Mouse (Mus musculus) forebrain, embryonic 14.5 days (tissue): ENCODE measurements at regions not wholly inside any gene's neighbourhood (a gene's known extent, or its start where the extent isn't known, plus 50 kb on each side); places are given as distances from the start of the nearest gene placed in this dataset.

Experiments used
- ATAC-seq: fragments of 200-750 bp; cut with Nextera tagmentation; 2 replicates; pipeline ENCODE4 v1.8.0; 2017; ENCODE audit warnings: mild to moderate bottlenecking, moderate library complexity
- DNase-seq: peaks from one replicate; pipeline ENCODE4 v3.0.0-alpha.2; 2015; ENCODE audit warnings: low spot score
- H3K27ac ChIP-seq: fragments of 300-500 bp; sonication (generic); 2 replicates; pipeline ENCODE4 v1.5.1; 2014; ENCODE audit warnings: low read depth, mild to moderate bottlenecking, control low read depth, low read length, moderate library complexity
- H3K27me3 ChIP-seq: fragments of 300-500 bp; sonication (generic); replicated peaks from 2 replicates; pipeline ENCODE4 v1.6.1; 2014; ENCODE audit warnings: low read length, control low read depth, mixed read lengths; ENCODE audit not compliant: control insufficient read depth, insufficient read depth
- H3K36me3 ChIP-seq: fragments of 300-500 bp; sonication (generic); 2 replicates; pipeline ENCODE4 v1.6.1; 2014; ENCODE audit warnings: low read length, control low read depth; ENCODE audit not compliant: control insufficient read depth, insufficient read depth
- H3K4me1 ChIP-seq: fragments of 300-500 bp; sonication (generic); 2 replicates; pipeline ENCODE4 v1.6.1; 2014; ENCODE audit warnings: antibody characterized with exemption, low read length, control low read depth; ENCODE audit not compliant: control insufficient read depth, insufficient read depth
- H3K4me2 ChIP-seq: fragments of 300-500 bp; sonication (generic); 2 replicates; pipeline ENCODE4 v1.6.1; 2014; ENCODE audit warnings: mild to moderate bottlenecking, control low read depth, low read length
- H3K4me3 ChIP-seq: fragments of 300-500 bp; sonication (generic); 2 replicates; pipeline ENCODE4 v1.5.1; 2014; ENCODE audit warnings: low read depth, low read length, control low read depth
- H3K9ac ChIP-seq: fragments of 300-500 bp; sonication (generic); 2 replicates; pipeline ENCODE4 v1.6.1; 2014; ENCODE audit warnings: mild to moderate bottlenecking, low read length, control low read depth, moderate library complexity
- H3K9me3 ChIP-seq: fragments of 300-500 bp; sonication (generic); replicated peaks from 2 replicates; pipeline ENCODE4 v1.6.1; 2016; ENCODE audit warnings: low read length, control low read depth, mixed read lengths; ENCODE audit not compliant: control insufficient read depth
- WGBS: fragments of 180-500 bp; shearing (Covaris S2); extraction: QIAGEN DNeasy Blood & Tissue Kit; methylation state at CpG from one replicate; pipeline ENCODE4 v1.1.7; 2014; 5-methylcytosine and 5-hydroxymethylcytosine counted together

- ATAC-seq (peak; percentile 90), DNase-seq (peak; percentile 89)
- Histone ChIP-seq H3K27ac (no peak overlapping the region), H3K9me3 (no peaks in the 10 kb centered on the region), H3K36me3 (no peaks in the 10 kb centered on the region), H3K4me1 (no peaks in the 10 kb centered on the region), H3K9ac (no peak overlapping the region), H3K4me3 (no peak overlapping the region), H3K4me2 (0 out of 2 replicates have a peak overlapping the region, but pooled peaks have one; percentile 14), H3K27me3 (no peaks in the 10 kb centered on the region)
- WGBS = 17% methylated on average over 16 of the region's 16 CpGs
These were observed 142.3 kb downstream of the Bach1 start for GRCm38 (mm10) chr16:87840949-87841546.
